Mouse (Mus musculus) forebrain, embryonic 10.5 days (tissue): ENCODE results near the gene Zfp629. TPM values are rescaled to one million over a fixed set of nuclear protein-coding genes. Genes with fewer than 3 reads are reported as not detected.

Source experiments
- polyA plus RNA-seq: library from polyadenylated mRNA; unstranded; fragments of >200 nt; fragmentation: Nextera tagmentation; extraction: Ambion mirVana; gene quantifications from 2 replicates; pipeline ENCODE4 v1.2.1, GENCODE M21; 2016

Gene Zfp629
- polyA plus RNA-seq, 1 experiment from 2014 or later: 30.6 TPM

Other genes starting within 250 kb of the Zfp629 start
- 7.6 TPM in 2 replicates for gene Zfp747, start 239.7 kb downstream of the Zfp629 start, polyA plus RNA-seq
- 4.8 and 5.3 TPM in 2 replicates for gene 9130019O22Rik, start 228.6 kb downstream of the Zfp629 start, polyA plus RNA-seq
- 4.2 and 4.8 TPM in 2 replicates for gene E430018J23Rik, start 222.2 kb downstream of the Zfp629 start, polyA plus RNA-seq
- 5.8 and 6.1 TPM in 2 replicates for gene Zfp764, start 209.0 kb downstream of the Zfp629 start, polyA plus RNA-seq
- 33.9 and 35.0 TPM in 2 replicates for gene Zfp688, start 193.7 kb downstream of the Zfp629 start, polyA plus RNA-seq
- gene Zfp689, start 166.6 kb downstream of the Zfp629 start, polyA plus RNA-seq: 14.4 and 15.4 TPM in 2 replicates
- gene Prr14, start 156.2 kb downstream of the Zfp629 start, polyA plus RNA-seq: 47.3 and 50.9 TPM in 2 replicates
- 7.3 and 7.7 TPM in 2 replicates for gene Fbrs, start 136.6 kb downstream of the Zfp629 start, polyA plus RNA-seq
- gene Srcap, start 103.8 kb downstream of the Zfp629 start, polyA plus RNA-seq: 52.8 and 63.6 TPM in 2 replicates
- gene Gm42715, start 96.2 kb downstream of the Zfp629 start, polyA plus RNA-seq: 15.9 and 18.4 TPM in 2 replicates
- 6.2 TPM in 2 replicates for gene Tmem265, start 54.4 kb downstream of the Zfp629 start, polyA plus RNA-seq
- 42.4 and 45.0 TPM in 2 replicates for gene Phkg2, start 42.5 kb downstream of the Zfp629 start, polyA plus RNA-seq
- gene Ccdc189, start 27.2 kb downstream of the Zfp629 start, polyA plus RNA-seq: 12.2 and 12.8 TPM in 2 replicates
- 60.5 and 62.8 TPM in 2 replicates for gene Rnf40, start 27.0 kb downstream of the Zfp629 start, polyA plus RNA-seq
- 44.5 and 50.4 TPM in 2 replicates for gene Bcl7c, start 93.1 kb upstream of the Zfp629 start, polyA plus RNA-seq
- 5.9 and 6.0 TPM in 2 replicates for gene Ctf1, start 96.9 kb upstream of the Zfp629 start, polyA plus RNA-seq
- gene Ctf2, start 116.4 kb upstream of the Zfp629 start, polyA plus RNA-seq: 0.33 and 0.39 TPM in 2 replicates
- gene Fbxl19, start 128.7 kb upstream of the Zfp629 start, polyA plus RNA-seq: 7.6 and 8.2 TPM in 2 replicates
- 8.4 and 9.8 TPM in 2 replicates for gene Orai3, start 154.0 kb upstream of the Zfp629 start, polyA plus RNA-seq
- gene Setd1a, start 160.9 kb upstream of the Zfp629 start, polyA plus RNA-seq: 16.0 and 17.1 TPM in 2 replicates
- not detected in 2 replicates for gene Gm49388, start 169.8 kb upstream of the Zfp629 start, polyA plus RNA-seq
- gene Hsd3b7, start 184.8 kb upstream of the Zfp629 start, polyA plus RNA-seq: 5.4 and 5.8 TPM in 2 replicates
- gene Stx4a, start 208.5 kb upstream of the Zfp629 start, polyA plus RNA-seq: 23.7 and 24.6 TPM in 2 replicates
- 5.5 and 6.1 TPM in 2 replicates for gene Stx1b, start 208.8 kb upstream of the Zfp629 start, polyA plus RNA-seq